Mouse (Mus musculus) activated CD4-positive, CD25-positive, alpha-beta regulatory T cell, adult 4 months (primary cell): ENCODE results near the gene Zkscan6. TPM values are rescaled to one million over a fixed set of nuclear protein-coding genes. Genes with fewer than 3 reads are reported as not detected.

Experiments used
- ATAC-seq: one replicate; pipeline ENCODE4 v1.8.0; 2017
- polyA plus RNA-seq, 2 experiments: library from polyadenylated mRNA; unstranded; fragments of 100-300 nt; shearing (Covaris generic); gene quantifications; one replicate each; pipeline ENCODE4 v1.2.1; 2017

The Zkscan6 gene
- polyA plus RNA-seq, 2 experiments from 2014 or later: 9.2 to 10.5 TPM

- no peak for ATAC-seq
Observed at GRCm38 (mm10) chr11:65814381-65814780, 7.4 kb downstream of the Zkscan6 start.

DNA sequence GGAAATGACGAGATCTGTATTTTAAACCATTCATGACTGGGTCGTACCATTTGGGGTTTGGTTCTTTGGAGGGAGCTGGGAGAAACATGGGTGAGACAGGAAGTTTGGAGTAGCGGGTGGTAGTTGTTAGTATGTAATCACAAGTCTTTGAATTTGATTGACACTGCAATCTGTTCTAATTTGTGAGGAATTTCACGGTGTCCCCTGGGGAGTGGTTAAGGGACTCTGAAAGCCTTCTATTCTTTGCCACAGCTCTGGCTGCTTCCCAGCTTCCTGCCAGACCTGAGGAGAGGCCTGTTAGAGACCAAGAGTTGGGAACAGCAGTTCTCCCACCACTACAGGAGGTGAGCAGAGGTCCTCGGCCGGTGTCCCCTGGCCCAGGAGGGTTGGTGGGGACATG is 9.3 kb downstream of the Zkscan6 start:
- no peak for ATAC-seq

DNA sequence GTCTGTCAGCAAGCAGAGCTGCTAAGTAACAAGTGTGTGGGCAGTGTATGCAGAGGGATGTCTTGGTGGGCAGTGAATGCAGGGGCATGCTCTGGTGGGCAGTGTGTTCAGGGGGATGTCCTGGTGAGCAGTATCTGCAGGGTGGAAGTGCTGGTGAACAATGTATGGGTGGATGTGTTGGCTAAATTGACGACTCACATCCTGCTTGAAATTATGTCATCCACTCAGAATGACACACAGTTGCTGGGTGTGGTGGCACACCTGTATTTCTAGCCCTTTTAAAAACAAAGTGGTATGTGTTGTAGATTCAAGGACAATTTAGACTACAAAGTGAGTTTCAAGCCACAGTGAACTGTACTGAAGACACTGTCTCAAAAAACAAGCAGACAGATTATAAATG is 11.2 kb downstream of the Zkscan6 start:
- ATAC-seq: no peak

GRCm38 (mm10) chr11:65820280-65820679 is 13.3 kb downstream of the Zkscan6 start:
- ATAC-seq: no peak

DNA sequence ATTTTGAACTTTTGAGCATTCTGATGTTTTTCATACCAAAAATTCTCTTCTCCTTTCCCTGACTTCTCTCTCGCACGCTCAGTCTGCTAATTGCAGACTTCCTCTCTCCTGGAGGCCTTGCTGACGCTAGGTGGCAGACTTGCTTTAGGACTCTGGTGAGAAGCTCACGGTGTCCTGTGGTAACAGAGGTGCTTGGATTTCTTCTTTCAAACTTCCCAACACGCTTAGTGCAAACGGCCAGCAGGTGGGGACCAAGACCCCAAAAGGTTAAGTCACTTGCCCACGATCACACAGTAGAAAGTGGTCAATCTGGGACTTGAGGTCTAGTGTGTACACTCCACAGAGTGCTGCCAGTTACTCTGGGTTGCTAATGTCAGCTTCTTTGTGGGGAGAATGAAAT is 13.9 kb downstream of the Zkscan6 start:
- ATAC-seq: no peak

DNA sequence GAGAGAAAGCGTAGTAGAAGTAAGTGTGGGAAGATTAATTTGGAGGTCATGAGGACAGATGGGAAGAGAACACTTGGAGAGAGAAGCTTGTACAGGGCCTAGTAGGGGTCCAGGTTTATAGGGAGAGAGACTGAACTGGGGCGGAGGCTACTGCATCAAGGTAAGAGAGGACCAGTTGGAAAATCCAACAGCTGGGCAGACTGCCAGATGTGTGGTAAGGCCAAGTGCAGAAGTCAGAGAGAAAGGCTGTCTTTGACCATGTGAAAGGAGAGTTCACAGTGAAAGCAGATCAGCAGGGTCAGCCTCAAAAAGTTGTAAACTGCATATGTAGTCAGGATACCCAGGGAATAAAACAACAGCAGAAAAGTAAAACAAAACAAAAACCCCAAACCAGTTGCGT is 17.6 kb downstream of the Zkscan6 start:
- ATAC-seq: no peak

GRCm38 (mm10) chr11:65838999-65839398 is 32.0 kb downstream of the Zkscan6 start:
- ATAC-seq: no peak

DNA sequence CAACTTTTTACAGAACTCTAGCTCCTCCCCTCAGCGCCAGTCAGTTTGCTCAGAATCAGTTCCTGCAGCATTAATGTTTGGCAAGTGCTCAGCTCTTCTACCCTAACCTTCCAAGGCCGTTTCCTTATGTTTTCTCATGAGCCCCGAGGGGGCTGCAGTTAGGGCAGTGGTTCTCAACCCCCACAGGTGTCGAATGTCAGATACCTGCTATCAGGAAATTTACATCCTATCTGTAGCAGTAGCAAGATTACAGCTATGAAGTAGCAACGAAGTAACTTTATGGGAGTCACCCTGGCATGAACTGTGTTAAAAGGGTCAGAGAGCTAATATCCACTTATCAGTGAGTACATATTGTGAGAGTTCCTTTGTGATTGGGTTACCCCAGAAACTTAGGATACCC is 39.5 kb downstream of the Zkscan6 start:
- ATAC-seq: no peak

DNA sequence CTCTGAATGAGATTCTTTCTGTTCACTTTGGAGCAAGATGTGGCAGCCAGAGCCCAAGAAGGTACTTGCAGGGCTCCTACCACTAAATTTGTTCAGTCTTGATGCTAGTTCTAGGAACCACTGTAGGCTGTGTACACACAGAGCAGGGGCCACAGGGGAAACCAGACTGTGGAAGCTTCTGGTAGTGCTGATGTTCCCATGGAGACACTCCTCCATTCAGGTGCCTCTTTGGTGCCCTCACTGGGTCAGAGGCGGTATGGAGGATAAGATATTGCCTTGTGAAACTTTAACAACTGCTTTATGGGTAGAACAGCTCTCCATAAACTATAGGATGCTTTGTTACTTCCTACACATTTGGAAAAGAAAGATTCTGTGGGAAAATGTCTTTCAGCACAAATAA is 45.1 kb downstream of the Zkscan6 start:
- ATAC-seq: no peak

GRCm38 (mm10) chr11:65861476-65861875 is 54.5 kb downstream of the Zkscan6 start:
- ATAC-seq: no peak

DNA sequence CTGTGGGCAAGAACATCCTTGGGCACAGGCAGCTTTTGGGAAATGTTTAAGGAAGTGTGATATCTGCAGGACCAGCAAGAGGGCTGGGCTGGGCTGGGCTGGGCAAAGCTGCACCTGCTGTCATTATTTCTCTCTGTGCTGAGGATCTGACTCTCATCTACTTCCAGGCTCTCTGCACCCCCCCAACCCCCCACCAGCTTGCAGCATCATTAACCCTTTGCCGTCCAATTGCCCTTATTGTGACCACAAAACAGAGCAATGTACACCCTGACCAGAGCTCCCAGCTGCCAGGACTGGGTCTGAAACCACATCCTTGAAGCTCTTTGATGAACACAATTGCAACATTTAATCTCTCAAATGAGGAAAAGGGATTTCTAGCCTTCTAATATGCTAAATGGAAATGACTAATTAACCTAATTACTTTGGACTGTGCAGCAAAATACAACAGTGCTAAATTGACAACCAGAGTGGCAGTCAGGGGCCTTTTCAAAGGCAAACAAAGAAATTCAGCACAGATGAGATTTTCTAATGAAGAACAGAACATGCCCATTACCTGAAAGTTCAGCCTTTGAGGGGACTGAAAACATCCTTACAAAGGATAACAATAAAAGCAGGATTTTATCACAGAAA is 70.3 kb downstream of the Zkscan6 start:
- ATAC-seq: no peak

Other genes with a start within 250 kb of the Zkscan6 start
- gene Map2k4, start 18.9 kb upstream of the Zkscan6 start, polyA plus RNA-seq: 10 to 100 TPM; 19.1 to 20.3 TPM